Mouse (Mus musculus) embryo, embryonic 11 days (tissue): ENCODE data around the gene Tmem106c.

Experiments used
- DNase-seq: peaks from one replicate; pipeline ENCODE4 v3.0.0-alpha.2; 2015

Tmem106c gene

GRCm38 (mm10) chr15:97954671-97955070 lies 9.3 kb upstream of the Tmem106c start:
- no peak for DNase-seq

GRCm38 (mm10) chr15:97955286-97955685 lies 8.7 kb upstream of the Tmem106c start:
- DNase-seq, result no peak

- DNase-seq, result peak; percentile 37
These were observed 8.3 kb upstream of the Tmem106c start for GRCm38 (mm10) chr15:97955742-97956141.

- DNase-seq, result no peak
These were observed 7.6 kb upstream of the Tmem106c start for GRCm38 (mm10) chr15:97956416-97956815.

GRCm38 (mm10) chr15:97963329-97963988 lies 541 bp upstream of the Tmem106c start:
- DNase-seq, result no peak

- DNase-seq, result no peak
These were observed 812 bp downstream of the Tmem106c start for GRCm38 (mm10) chr15:97964836-97965187.

GRCm38 (mm10) chr15:97965311-97966045 lies 1.5 kb downstream of the Tmem106c start:
- no peak for DNase-seq

- DNase-seq, result peak; percentile 62
These were observed 6.3 kb downstream of the Tmem106c start for GRCm38 (mm10) chr15:97970299-97970698.

GRCm38 (mm10) chr15:97972580-97972979 lies 8.6 kb downstream of the Tmem106c start:
- no peak for DNase-seq

- no peak for DNase-seq
These were observed 9.4 kb downstream of the Tmem106c start for GRCm38 (mm10) chr15:97973248-97974005.

- DNase-seq, result no peak
These were observed 17.6 kb downstream of the Tmem106c start for GRCm38 (mm10) chr15:97981560-97981959.

- DNase-seq, result peak; percentile 68
These were observed 25.5 kb downstream of the Tmem106c start for GRCm38 (mm10) chr15:97989544-97989943.

- DNase-seq, result peak; percentile 95
These were observed 26.1 kb downstream of the Tmem106c start for GRCm38 (mm10) chr15:97990124-97990523.

- no peak for DNase-seq
These were observed 26.7 kb downstream of the Tmem106c start for GRCm38 (mm10) chr15:97990721-97991120.

GRCm38 (mm10) chr15:97991285-97991895 lies 27.4 kb downstream of the Tmem106c start:
- peak; percentile 57 for DNase-seq

GRCm38 (mm10) chr15:97992027-97992711 lies 28.2 kb downstream of the Tmem106c start:
- DNase-seq, result peak; percentile 59

GRCm38 (mm10) chr15:97992712-97993286 lies 28.8 kb downstream of the Tmem106c start:
- peak; percentile 95 for DNase-seq

- DNase-seq, result no peak
These were observed 32.8 kb downstream of the Tmem106c start for GRCm38 (mm10) chr15:97996716-97997256.

GRCm38 (mm10) chr15:97999546-97999945 lies 35.5 kb downstream of the Tmem106c start:
- peak; percentile 39 for DNase-seq

GRCm38 (mm10) chr15:97999991-98000390 lies 36.0 kb downstream of the Tmem106c start:
- DNase-seq, result peak; percentile 39

- peak; percentile 84 for DNase-seq
These were observed 37.5 kb downstream of the Tmem106c start for GRCm38 (mm10) chr15:98001321-98002112.
